Mouse (Mus musculus) kidney, embryonic 15.5 days (tissue): ENCODE measurements around the gene Bfar. TPM values are rescaled to one million over a fixed set of nuclear protein-coding genes. Genes with fewer than 3 reads are reported as not detected.
A peak's percentile ranks its signal among the peaks of the same experiment; 100 is the strongest.
"Not testable (repeated sequence)": the region's sequence is repeated elsewhere in the genome, so short reads cannot be mapped to it uniquely, and the experiment has no call there.

Experiments
- ATAC-seq: fragments of 200-750 bp; cut with Nextera tagmentation; replicated peaks from 2 replicates; pipeline ENCODE4 v1.8.0; 2017; ENCODE audit warnings: moderate TSS enrichment; ENCODE audit not compliant: low FRiP score
- H3K27ac ChIP-seq: fragments of 300-500 bp; sonication (generic); 2 replicates; pipeline ENCODE4 v1.5.1; 2015; ENCODE audit warnings: mild to moderate bottlenecking, inconsistent platforms
- H3K27me3 ChIP-seq: fragments of 300-500 bp; sonication (generic); 2 replicates; pipeline ENCODE4 v1.6.1; 2015; ENCODE audit warnings: inconsistent platforms
- H3K36me3 ChIP-seq: fragments of 300-500 bp; sonication (generic); 2 replicates; pipeline ENCODE4 v1.6.1; 2015; ENCODE audit warnings: inconsistent platforms
- H3K4me1 ChIP-seq: fragments of 300-500 bp; sonication (generic); 2 replicates; pipeline ENCODE4 v1.6.1; 2015; ENCODE audit warnings: inconsistent platforms
- H3K4me2 ChIP-seq: fragments of 300-500 bp; sonication (generic); 2 replicates; pipeline ENCODE4 v1.6.1; 2015; ENCODE audit warnings: moderate library complexity, mild to moderate bottlenecking, inconsistent platforms
- H3K4me3 ChIP-seq: fragments of 300-500 bp; sonication (generic); replicated peaks from 2 replicates; pipeline ENCODE4 v1.5.1; 2015; ENCODE audit warnings: mild to moderate bottlenecking, inconsistent platforms
- H3K9ac ChIP-seq: fragments of 300-500 bp; sonication (generic); 2 replicates; pipeline ENCODE4 v1.6.1; 2015; ENCODE audit warnings: mild to moderate bottlenecking, inconsistent platforms
- H3K9me3 ChIP-seq: fragments of 300-500 bp; sonication (generic); replicated peaks from 2 replicates; pipeline ENCODE4 v1.6.1; 2016; ENCODE audit warnings: inconsistent platforms
- WGBS: fragments of 180-500 bp; shearing (Covaris S2); methylation state at CpG from one replicate; pipeline ENCODE4 v1.1.7; 2015; ENCODE audit warnings: mixed read lengths; 5-methylcytosine and 5-hydroxymethylcytosine counted together
- polyA plus RNA-seq: library from polyadenylated mRNA; unstranded; fragments of >200 nt; fragmentation: Nextera tagmentation; extraction: Ambion mirVana; gene quantifications from 2 replicates; pipeline ENCODE4 v1.2.1, GENCODE M21; 2015

Gene Bfar
- polyA plus RNA-seq: 48.7 and 50.9 TPM in 2 replicates

DNA sequence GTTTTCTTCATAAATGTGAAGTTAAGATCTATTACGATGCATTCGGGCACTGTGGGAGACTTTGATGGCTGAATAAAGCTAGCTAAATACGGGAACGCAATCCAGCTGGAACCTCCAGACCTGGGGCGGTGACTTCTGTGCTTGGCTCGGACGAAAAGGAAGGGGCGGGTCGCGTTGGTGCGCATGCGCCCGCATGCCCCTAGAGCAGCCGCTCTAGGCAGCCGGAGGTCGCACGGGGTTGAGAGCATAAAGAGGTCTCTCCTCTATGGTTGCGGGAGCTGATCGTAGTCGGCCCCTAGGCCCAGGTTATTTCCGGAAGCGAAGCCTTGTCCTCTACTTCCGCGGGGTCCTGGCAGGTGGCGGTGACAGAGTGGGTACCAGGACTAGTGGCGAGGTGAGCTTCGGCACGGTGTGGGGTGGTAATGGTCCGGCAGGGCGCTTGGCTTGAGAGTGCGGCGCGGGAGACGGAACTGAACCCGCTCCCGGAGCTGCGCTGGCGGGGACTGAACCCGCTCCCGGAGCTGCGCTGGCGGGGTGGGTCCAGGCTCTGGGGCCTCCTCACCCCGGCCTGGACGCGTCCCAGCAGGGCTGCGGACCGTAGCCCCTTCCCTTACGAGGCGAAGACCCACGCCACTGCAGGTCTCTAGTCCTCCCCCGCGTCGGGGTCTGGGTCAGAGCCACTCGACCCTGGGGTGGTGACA lies at the start of gene Bfar, which contains the start of gene 3110001I22Rik:
Gene Bfar (plus strand): TSS at position 174 of the 701 bp plus-strand sequence.
Gene 3110001I22Rik (plus strand): TSS at position 245 of the 701 bp plus-strand sequence.
- Histone ChIP-seq H3K4me2 (peak within 1 kb of the TSS; percentile 69), H3K9me3 (no peaks in the 10 kb centered on the region), H3K27me3 (no peaks in the 10 kb centered on the region), H3K36me3 (peaks cover 9% of the 10 kb centered on the region), H3K4me1 (peaks cover 15% of the 10 kb centered on the region), H3K4me3 (peak within 1 kb of the TSS; percentile 99), H3K9ac (peak within 1 kb of the TSS; percentile 90), H3K27ac (peak within 1 kb of the TSS; percentile 96)
- peak; percentile 93 for ATAC-seq
- under 1% methylated on average over 54 of the region's 54 CpGs for WGBS

DNA sequence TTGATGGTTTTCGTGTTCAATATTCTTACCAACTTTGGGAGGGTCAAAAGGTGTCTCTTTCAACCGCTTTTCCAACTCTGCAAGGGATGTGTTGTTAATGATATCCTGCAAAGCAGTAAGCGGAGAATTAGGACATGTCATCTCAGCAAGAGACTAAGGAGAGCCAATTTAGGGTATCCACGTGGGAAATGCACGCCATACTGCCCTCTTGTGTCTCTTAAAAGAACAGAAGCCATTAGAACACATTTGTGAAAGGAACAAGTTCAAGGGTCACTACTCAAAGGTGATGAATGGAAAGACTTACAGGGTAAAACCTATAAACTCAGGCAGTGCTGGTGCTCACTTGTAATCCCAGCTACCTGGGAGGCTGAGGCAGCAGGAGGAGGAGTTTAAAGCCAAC lies 43.3 kb upstream of the Bfar start:
- Histone ChIP-seq H3K4me1 (no peaks in the 10 kb centered on the region), H3K27me3 (no peaks in the 10 kb centered on the region), H3K9ac (no peak overlapping the region), H3K27ac (no peak overlapping the region), H3K9me3 (no peaks in the 10 kb centered on the region), H3K36me3 (peaks cover 85% of the 10 kb centered on the region), H3K4me2 (no peak overlapping the region), H3K4me3 (no peak overlapping the region)
- ATAC-seq: no peak
- WGBS: 55% methylated on average over 5 of the region's 5 CpGs

DNA sequence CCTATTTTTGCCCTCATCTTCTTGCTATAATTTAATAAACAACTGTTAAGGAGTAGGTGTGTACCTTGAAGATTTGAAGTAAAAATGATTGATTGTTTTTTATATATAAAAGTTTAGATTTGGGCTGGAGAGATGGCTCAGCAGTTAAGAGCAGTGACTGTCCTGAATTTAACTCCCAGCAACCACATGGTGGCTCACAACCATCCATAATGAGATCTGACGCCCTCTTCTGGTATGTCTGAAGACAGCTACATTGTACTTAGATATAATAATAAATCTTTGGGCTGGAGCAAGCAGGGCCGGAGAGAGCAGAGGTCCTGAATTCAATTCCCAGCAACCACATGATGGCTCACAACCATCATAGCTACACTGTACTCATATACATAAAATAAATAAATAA lies 33.5 kb upstream of the Bfar start:
- not testable (repeated sequence) for H3K4me1 ChIP-seq, H3K27me3 ChIP-seq, ATAC-seq, H3K4me2 ChIP-seq, H3K9ac ChIP-seq, H3K4me3 ChIP-seq, H3K9me3 ChIP-seq, H3K27ac ChIP-seq
- H3K36me3 ChIP-seq: peaks cover 63% of the 10 kb centered on the region
- 53% methylated on average over 2 of the region's 2 CpGs for WGBS

DNA sequence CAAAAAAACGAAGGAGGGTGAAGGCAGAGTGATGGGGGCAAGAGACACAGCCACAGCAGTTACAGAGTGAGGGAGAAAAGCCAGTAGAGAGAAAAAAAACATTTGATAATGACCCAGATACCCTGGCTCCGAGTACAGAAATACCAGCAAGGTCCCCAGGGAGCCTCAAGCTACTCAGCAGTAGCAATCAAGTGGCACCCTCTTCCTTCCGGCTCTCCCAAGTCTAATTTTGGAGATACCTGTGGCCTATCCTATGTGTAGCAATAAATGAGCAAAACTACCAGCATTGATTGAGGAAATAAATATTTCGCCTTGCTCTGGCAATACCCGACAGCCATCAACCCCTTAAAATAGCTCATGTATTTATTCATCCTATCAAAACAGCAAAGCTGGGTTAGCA lies 32.1 kb upstream of the Bfar start:
- Histone ChIP-seq H3K9ac (no peak overlapping the region), H3K4me1 (no peaks in the 10 kb centered on the region), H3K36me3 (peaks cover 60% of the 10 kb centered on the region), H3K9me3 (no peaks in the 10 kb centered on the region), H3K4me3 (no peak overlapping the region), H3K27me3 (no peaks in the 10 kb centered on the region), H3K4me2 (no peak overlapping the region), H3K27ac (no peak overlapping the region)
- WGBS: 78% methylated on average over 5 of the region's 5 CpGs
- no peak for ATAC-seq

DNA sequence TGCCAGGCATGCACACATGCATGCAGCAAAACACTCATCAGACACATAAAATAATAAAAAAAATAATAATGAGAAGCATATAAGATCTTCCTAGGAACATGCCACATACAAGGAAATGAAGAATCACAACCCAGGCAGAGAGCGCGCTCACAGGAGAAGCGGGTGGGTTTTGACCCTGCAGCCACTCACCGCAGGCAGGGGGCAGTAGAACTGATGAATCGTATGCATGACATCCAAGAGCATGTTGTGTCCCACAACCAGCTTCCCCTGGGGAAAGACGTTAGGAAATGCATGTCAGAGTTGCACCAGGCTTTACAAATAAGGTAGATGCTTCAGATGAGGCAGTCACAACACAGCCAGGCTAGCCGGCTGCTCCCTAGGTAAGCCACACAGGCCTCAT lies 31.6 kb upstream of the Bfar start:
- H3K27me3 ChIP-seq: no peaks in the 10 kb centered on the region
- no peaks in the 10 kb centered on the region for H3K9me3 ChIP-seq
- H3K4me2 ChIP-seq: no peak overlapping the region
- H3K9ac ChIP-seq: no peak overlapping the region
- WGBS: 78% methylated on average over 7 of the region's 7 CpGs
- no peak overlapping the region for H3K4me3 ChIP-seq
- no peak for ATAC-seq
- peaks cover 57% of the 10 kb centered on the region for H3K36me3 ChIP-seq
- no peak overlapping the region for H3K27ac ChIP-seq
- no peaks in the 10 kb centered on the region for H3K4me1 ChIP-seq

DNA sequence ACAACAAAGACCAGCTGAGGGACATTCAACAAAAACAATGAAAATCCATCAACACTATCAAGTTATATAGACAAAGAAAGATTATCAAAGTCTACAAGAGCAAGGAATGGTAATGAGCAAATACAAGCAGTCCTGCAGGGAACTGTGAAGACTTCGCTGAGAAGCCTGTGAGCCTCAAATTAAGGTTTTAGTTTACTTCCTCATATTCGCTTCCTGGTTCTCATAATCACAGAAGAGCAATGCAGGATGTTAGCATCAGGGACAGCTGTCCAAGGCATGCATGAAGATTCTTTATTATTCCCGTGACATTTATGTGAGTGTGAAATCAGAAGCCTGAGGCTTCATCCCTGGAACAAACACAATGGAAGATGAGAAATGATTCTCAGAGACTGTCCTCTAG lies 27.2 kb upstream of the Bfar start:
- no peak for ATAC-seq
- Histone ChIP-seq H3K9ac (no peak overlapping the region), H3K4me3 (no peak overlapping the region), H3K27me3 (no peaks in the 10 kb centered on the region), H3K27ac (no peak overlapping the region), H3K36me3 (peaks cover 48% of the 10 kb centered on the region), H3K9me3 (no peaks in the 10 kb centered on the region), H3K4me1 (no peaks in the 10 kb centered on the region), H3K4me2 (no peak overlapping the region)
- 86% methylated on average over 3 of the region's 3 CpGs for WGBS

DNA sequence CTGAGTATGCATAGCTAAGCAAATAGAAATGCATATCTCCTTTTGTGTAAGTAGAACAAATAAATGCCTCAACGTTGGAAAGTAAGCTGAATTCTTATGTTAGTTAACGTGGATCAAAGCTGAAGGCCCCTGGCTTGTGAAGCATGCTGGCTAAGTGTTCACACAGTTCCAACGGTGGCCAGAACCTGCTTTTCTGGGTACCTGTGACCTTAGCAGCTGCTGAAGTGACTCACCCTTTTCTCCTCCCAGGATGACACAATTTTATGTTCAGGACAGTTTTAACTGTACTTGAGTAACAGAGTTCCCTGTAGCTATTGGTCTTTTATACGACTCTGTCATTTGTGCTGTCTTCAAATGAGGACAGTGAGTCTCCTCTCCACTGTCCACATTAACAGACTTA lies 25.7 kb upstream of the Bfar start:
- WGBS: 88% methylated on average over 4 of the region's 4 CpGs
- H3K36me3 ChIP-seq: peaks cover 58% of the 10 kb centered on the region
- no peaks in the 10 kb centered on the region for H3K4me1 ChIP-seq
- H3K9me3 ChIP-seq: no peaks in the 10 kb centered on the region
- no peak for ATAC-seq
- no peaks in the 10 kb centered on the region for H3K27me3 ChIP-seq
- no peak overlapping the region for H3K4me2 ChIP-seq
- H3K4me3 ChIP-seq: no peak overlapping the region
- no peak overlapping the region for H3K9ac ChIP-seq
- no peak overlapping the region for H3K27ac ChIP-seq

DNA sequence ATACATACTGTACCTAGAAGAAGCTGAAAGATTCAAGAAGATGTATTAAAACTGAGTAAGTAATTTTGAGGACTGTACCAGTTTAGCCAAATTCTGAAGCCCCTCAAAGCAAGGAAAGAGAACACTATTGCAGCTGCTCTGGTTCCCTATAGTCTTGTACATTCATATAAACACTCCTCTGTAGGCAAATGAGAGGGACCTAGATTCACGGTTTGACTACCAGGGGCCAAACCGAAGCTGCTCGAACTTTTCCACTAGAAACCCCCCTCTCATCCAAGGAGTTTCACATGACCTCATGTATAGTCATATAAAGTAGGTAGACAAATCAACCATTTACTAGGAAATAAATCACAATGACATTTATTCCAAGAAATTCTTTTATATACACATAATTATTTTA lies 12.8 kb upstream of the Bfar start:
- Histone ChIP-seq H3K9ac (no peak overlapping the region), H3K27me3 (no peaks in the 10 kb centered on the region), H3K4me3 (no peak overlapping the region), H3K27ac (no peak overlapping the region), H3K36me3 (peaks cover 84% of the 10 kb centered on the region), H3K9me3 (no peaks in the 10 kb centered on the region), H3K4me1 (no peaks in the 10 kb centered on the region), H3K4me2 (no peak overlapping the region)
- WGBS: 89% methylated on average over 3 of the region's 3 CpGs
- no peak for ATAC-seq

DNA sequence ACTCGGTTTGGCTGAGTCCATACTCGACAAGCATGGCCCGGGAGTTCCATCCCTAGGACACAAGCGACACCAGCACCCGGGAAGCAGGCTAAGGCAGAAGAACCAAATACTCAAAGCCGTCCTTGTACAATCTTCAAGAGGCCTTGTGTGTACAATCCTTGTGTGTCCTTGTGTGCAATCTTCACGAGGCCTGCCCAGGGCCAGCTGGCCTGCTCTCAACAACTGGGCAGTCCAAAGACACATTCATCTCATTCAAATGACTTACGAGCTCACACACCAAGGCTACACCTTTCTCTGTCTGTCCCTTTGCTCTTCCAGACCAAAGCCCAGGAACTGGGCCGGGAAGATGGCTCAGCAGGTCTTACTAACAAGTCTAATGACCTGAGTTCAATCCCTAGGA lies 10.9 kb upstream of the Bfar start:
- no peaks in the 10 kb centered on the region for H3K27me3 ChIP-seq
- H3K9ac ChIP-seq: no peak overlapping the region
- H3K27ac ChIP-seq: no peak overlapping the region
- H3K4me3 ChIP-seq: no peak overlapping the region
- WGBS: 95% methylated on average over 9 of the region's 9 CpGs
- H3K36me3 ChIP-seq: peaks cover 83% of the 10 kb centered on the region
- no peaks in the 10 kb centered on the region for H3K9me3 ChIP-seq
- no peaks in the 10 kb centered on the region for H3K4me1 ChIP-seq
- H3K4me2 ChIP-seq: no peak overlapping the region
- no peak for ATAC-seq

DNA sequence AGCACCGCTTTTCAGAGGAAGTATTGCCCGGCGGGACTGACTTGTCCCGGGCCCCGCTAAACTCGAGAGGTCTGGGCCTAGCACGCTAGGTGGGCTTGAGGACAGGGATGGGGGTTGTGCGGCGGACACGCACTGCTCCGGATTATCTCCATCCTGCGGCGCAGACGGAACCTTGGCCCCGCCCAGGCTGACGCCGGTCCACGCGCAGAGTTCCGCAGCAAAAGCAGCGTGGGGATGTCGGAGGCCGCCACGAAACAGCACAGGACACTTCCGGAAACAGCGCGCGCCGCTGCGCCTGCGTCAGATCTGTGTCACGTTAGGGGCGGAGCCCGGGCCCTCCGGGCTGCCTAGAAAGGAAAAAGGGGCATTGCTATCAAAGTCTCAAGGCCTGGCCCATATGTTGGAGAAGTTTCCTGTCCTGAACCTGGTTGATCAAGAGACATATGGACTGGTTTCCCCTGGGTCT lies 3.7 kb upstream of the Bfar start, which contains the start of gene Parn:
Gene Parn (minus strand): TSS at position 293 of the 466 bp plus-strand sequence.
- 0% methylated on average over 35 of the region's 35 CpGs for WGBS
- Histone ChIP-seq H3K4me3 (peak within 1 kb of the TSS; percentile 80), H3K27ac (peak within 1 kb of the TSS; percentile 85), H3K4me2 (peak within 1 kb of the TSS; percentile 77), H3K4me1 (peaks cover 12% of the 10 kb centered on the region), H3K9ac (peak within 1 kb of the TSS; percentile 75), H3K9me3 (no peaks in the 10 kb centered on the region), H3K27me3 (no peaks in the 10 kb centered on the region), H3K36me3 (peaks cover 28% of the 10 kb centered on the region)
- ATAC-seq: peak; percentile 89

DNA sequence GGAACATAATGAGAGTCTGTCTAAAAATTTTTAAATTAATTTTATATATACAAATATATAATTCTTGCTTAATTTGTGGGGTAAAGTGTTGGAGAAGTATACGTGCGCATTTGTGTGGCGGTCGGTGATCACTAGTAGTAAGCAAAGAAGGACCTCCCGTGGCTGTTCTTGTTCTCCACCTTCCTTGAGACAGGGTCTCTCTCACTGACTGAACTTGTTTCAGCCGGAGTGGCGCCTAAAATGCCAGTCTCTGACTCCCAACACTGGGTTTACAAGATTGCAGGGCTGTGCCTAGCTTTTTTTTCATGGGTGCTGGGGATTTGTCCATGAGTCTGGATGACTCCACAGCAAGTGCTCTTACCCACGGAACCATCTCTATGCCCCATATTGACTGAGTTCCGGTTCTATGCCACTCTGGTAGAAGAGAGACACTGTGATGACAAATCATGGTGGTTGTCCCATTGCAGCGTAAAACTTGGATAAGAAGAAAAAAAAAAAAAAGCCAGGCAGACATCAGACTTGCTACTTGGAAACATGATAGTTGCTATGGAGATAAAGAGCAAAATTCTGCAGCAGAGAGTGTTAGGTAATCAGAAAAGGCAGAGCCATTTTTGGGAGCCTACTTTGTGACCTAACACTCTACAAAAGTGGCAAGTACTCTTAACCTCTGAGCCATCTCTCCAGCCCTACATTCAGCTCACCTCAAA lies 3.1 kb upstream of the Bfar start:
- 79% methylated on average over 10 of the region's 10 CpGs for WGBS
- Histone ChIP-seq H3K36me3 (peaks cover 21% of the 10 kb centered on the region), H3K4me2 (peak overlapping the region; percentile 77), H3K27me3 (no peaks in the 10 kb centered on the region), H3K4me3 (peak overlapping the region; percentile 80), H3K9me3 (no peaks in the 10 kb centered on the region), H3K4me1 (peaks cover 16% of the 10 kb centered on the region), H3K9ac (peak overlapping the region; percentile 75; the same call in 1 of the 2 replicates), H3K27ac (peak overlapping the region; percentile 85; the same call in 1 of the 2 replicates)
- ATAC-seq: no peak

DNA sequence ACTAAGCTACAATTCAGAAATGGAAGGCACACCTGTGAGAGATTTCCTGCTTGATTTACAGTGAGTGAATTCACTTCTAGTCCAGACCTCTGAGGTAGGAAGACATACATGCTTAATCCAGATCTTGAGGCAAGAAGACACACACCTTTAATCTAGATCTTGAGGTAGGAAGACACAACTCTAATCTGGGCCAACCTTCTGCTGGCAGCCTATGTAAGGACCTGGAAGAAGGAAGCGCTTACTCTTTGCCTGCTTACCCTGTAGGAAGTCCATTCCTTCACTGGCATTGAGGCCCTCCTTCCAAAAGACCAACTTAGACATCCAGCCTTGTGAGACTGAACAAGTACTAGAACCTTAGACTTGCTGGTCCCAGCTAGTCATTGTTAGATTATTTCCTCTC lies 2.4 kb upstream of the Bfar start:
- peaks cover 16% of the 10 kb centered on the region for H3K4me1 ChIP-seq
- H3K36me3 ChIP-seq: peaks cover 15% of the 10 kb centered on the region
- ATAC-seq: no peak
- no peak overlapping the region for H3K27ac ChIP-seq
- no peak overlapping the region for H3K9ac ChIP-seq
- H3K4me2 ChIP-seq: no peak overlapping the region
- H3K27me3 ChIP-seq: no peaks in the 10 kb centered on the region
- H3K4me3 ChIP-seq: no peak overlapping the region
- no peaks in the 10 kb centered on the region for H3K9me3 ChIP-seq
- 97% methylated on average over 1 of the region's 1 CpGs for WGBS
